Mouse (Mus musculus): Measurements from ENCODE around the gene Wars. TPM values are rescaled to one million over a fixed set of nuclear protein-coding genes. Genes with fewer than 3 reads are reported as not detected.

Wars gene
- polyA plus RNA-seq, 1 experiment = 107 TPM

DNA sequence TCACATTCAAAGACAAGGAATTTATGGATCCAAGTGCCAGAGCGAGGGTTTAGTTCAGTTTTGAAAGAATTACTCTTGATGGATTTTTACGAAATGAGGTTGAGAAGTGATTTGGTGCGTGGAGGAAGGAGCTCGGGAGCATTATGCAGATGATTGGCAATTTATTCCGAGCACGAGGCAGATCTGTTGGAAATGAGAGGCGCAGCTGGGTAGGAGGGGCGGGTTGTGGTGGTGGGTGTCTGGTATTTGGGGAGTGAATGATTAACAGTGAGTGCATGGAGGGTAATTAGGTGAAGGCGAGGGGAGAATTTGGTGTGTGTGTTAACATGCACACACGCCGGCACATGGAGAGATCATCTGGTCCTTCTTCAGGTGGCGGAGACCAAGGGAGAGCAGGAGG lies 12.4 kb upstream of the Wars start:
- TF ChIP-seq CTCF (IDR thresholded peaks at IDR 0.05; ENCODE audit: borderline replicate concordance, extremely low read depth, insufficient read depth, insufficient read length) = no peak
- TF ChIP-seq POLR2A (IDR thresholded peaks at IDR 0.05; ENCODE audit: borderline replicate concordance, extremely low read depth, insufficient read depth, insufficient read length, poor library complexity, severe bottlenecking) = no peak
- peak; percentile 82 for DNase-seq (ENCODE audit: low read depth)

DNA sequence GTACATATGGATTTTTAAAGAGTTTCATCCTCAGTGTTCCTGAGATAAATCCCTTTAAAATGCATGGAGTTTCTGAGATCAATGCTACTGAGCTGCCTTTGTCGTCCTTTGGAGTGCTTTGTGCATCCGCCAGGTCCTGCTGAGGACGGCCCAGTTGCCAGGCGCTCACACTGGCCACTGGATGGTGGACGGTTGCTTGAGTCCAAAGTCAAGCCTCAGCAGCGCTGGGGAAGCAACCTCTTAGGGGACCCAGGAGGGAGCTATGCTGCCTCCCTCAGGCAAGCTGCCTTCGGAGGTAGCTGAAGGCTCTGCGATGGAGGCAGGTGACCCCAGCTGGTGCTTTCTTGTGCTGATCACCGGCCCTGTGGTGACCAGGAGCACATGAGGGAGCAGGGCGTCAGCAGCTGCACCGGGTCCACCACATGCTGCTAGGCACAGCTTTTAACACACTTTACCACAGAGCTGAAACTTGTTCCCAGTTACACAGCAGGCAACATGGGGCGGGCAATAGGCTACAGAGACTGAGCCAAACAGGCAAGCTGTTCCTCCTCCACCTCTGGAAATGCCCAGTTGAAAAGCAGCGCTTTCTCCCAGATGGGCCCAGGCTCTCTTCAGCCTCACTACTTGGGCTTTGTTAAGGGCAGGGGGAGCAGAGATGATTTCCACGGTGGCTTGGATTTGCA lies 11.8 kb upstream of the Wars start:
- peak; percentile 65 for DNase-seq (ENCODE audit: low read depth)
- TF ChIP-seq CTCF (IDR thresholded peaks at IDR 0.05; ENCODE audit: borderline replicate concordance, extremely low read depth, insufficient read depth, insufficient read length) (no peak), POLR2A (IDR thresholded peaks at IDR 0.05; ENCODE audit: borderline replicate concordance, extremely low read depth, insufficient read depth, insufficient read length, poor library complexity, severe bottlenecking) (no peak)

DNA sequence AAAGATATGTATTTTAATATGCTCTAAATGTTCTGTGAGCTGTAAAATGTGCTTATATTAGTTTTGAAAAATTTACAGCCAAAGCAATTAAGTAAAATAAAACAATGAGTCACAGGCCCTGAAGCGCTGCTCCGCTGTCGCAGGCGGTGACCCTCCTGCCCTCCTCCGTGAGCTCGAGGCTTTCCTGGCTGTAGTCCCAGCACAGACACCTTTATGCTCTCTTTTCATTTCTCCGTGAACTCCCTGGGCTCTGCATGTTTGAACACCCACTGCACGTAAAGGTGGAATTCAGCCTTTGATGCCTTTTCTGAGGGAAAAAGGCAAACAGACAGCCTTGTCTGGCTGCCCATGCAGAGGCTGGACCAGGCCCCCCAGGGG lies 10.3 kb upstream of the Wars start:
- no peak for DNase-seq (ENCODE audit: low read depth)
- TF ChIP-seq POLR2A (IDR thresholded peaks at IDR 0.05; ENCODE audit: borderline replicate concordance, extremely low read depth, insufficient read depth, insufficient read length, poor library complexity, severe bottlenecking) (no peak), CTCF (IDR thresholded peaks at IDR 0.05; ENCODE audit: borderline replicate concordance, extremely low read depth, insufficient read depth, insufficient read length) (no peak)

DNA sequence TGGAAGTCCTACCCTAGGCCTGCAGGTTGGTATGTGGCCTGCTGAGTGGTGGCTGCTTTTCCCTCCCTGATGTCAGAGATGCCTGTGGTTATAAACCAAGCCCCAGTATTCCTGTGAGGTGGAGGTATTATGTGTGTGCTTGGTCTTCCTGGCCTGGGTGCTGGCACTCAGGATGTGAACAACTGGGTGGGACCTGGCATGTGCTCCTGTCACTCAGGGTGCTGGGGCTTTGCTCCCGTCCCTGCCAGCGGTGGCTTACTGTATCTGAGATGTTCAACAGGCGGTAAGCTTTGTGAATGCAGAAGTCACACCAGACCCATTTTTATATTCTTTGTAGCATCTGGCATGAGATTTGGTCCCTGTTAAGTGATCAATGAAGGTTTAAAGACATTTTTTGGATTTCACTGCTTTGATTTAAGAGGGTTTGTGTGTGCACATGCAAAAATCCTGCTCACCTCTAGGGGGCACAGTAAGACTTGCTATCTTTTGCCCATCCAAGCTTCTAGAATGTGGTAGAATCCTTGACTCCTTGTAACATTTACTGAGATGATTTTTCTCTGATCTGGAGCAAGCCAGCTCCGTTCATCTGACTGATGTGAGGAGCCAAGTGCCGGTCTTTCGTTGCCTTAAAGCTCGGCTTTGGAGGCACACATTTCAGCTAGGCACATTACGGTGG lies 9.8 kb upstream of the Wars start:
- DNase-seq (ENCODE audit: low read depth) = peak; percentile 94
- TF ChIP-seq CTCF (IDR thresholded peaks at IDR 0.05; ENCODE audit: borderline replicate concordance, extremely low read depth, insufficient read depth, insufficient read length) (peak; percentile 70), POLR2A (IDR thresholded peaks at IDR 0.05; ENCODE audit: borderline replicate concordance, extremely low read depth, insufficient read depth, insufficient read length, poor library complexity, severe bottlenecking) (no peak)

DNA sequence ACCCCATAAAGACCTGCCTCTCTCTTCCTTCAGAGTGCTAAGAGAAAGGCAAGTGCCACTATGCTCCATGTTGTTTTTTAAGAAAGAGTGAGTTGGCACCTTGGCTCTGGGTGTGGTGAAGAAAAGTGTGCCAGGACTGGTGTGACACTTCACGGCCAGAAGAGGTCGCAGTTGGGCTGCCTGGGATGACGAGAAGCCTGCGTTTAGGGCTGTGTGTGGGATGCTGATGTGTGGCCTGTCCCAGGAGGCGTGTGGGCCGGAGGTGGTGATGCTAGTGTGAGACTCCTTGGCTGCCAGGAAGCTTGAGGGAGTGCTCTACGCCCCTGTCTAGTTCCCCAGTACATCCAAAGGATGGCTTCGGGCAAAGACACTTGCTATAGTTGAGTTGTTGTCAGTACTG lies 9.0 kb upstream of the Wars start:
- DNase-seq (ENCODE audit: low read depth) = peak; percentile 73
- TF ChIP-seq CTCF (IDR thresholded peaks at IDR 0.05; ENCODE audit: borderline replicate concordance, extremely low read depth, insufficient read depth, insufficient read length) (peak; percentile 92), POLR2A (IDR thresholded peaks at IDR 0.05; ENCODE audit: borderline replicate concordance, extremely low read depth, insufficient read depth, insufficient read length, poor library complexity, severe bottlenecking) (no peak)

DNA sequence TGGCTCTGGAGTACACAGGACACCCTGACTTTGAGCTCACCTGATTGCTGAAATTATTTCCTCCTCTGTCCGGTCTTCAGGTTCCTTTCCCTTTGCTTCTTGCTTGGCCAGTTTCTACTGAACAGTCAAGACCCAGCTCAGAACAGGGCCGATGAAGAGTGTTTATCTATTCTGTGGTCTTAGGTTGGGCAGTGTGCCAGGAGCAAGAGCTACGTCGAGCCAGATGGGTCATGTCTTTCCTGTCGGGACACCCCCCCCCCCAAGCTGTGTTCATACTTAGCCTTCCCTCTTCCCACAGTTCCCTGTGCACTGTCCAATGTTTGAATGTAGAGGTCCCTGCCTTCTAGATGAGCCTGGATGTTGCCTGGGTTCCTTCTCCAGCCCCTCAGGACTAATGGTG lies 7.4 kb upstream of the Wars start:
- DNase-seq (ENCODE audit: low read depth) = no peak
- no peak for TF ChIP-seq POLR2A (IDR thresholded peaks at IDR 0.05; ENCODE audit: borderline replicate concordance, extremely low read depth, insufficient read depth, insufficient read length, poor library complexity, severe bottlenecking)
- no peak for TF ChIP-seq CTCF (IDR thresholded peaks at IDR 0.05; ENCODE audit: borderline replicate concordance, extremely low read depth, insufficient read depth, insufficient read length)

DNA sequence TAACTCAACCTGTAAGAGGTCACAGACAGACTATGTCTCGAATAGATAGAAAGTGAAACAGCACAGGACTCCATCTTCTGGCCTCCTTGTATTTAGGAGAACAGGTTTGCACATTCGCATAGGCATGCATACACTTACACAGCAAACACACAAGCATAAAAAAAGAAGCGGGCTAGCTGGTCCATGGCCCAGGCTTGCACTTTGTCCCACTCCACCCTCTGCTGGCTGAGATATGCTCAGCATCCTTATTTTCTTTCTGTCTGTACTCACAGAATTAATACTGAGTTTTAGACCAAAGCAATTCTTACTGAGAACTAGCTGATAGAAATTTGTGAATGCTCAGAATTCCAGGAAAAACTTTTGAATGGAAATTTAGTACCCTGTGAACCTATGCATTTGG lies 2.0 kb upstream of the Wars start:
- TF ChIP-seq CTCF (IDR thresholded peaks at IDR 0.05; ENCODE audit: borderline replicate concordance, extremely low read depth, insufficient read depth, insufficient read length) (peak; percentile 33; the same call in 1 of the 2 replicates), POLR2A (IDR thresholded peaks at IDR 0.05; ENCODE audit: borderline replicate concordance, extremely low read depth, insufficient read depth, insufficient read length, poor library complexity, severe bottlenecking) (no peak)
- DNase-seq (ENCODE audit: low read depth) = peak; percentile 8

DNA sequence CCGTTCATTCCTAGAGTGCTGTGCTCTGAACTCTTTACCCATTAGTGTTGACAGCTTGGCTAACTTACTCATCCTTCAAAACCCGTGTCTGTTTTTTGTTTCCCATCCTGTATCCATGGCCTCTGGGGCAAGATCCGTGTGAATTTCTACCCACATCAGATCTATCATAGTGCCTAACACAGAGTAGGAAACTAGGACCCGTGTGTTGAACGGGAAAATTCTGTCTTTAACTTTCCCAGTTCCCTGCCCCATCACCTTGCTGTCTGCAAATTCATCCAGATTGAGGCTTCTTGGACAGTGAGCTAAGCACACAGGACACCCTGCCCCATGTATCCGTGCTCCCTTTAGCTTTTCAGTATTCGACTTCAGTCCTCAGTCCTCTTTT lies 450 bp upstream of the Wars start:
- DNase-seq (ENCODE audit: low read depth) = no peak

DNA sequence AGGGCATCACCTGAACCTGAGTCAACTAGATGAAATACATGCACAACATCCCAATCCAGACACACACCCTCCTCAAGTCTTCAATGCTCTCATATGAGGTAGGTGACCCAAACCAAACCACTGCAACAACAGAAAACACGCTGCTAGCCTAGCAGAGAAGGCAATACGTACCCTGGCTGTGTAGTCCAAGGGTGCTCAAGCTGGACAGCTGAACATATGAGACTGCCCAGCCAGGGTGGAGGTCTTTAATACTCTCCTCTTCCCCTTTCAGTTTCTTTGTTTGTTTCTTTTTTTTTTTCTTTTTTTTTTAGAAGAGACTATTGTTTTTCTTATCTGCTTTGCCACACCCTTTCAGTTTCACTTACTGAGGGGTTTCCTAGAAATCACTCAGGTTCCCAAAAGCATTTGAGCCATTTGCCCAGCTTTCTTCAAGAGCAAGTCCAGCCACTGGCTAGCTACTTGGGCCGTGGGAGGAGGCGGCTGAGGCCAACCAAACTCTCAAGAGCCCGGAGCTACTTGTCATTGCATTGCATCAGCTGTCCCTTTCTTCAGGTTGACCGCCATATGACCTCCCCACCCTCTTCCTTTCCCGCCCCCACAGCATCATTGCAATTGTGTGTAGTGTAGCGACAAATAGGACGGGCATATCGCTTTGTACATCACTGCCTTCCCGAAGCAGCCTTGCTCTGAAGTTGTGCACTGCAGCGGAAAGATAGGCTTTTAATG lies 822 bp downstream of the Wars start, which contains the start of gene Wdr25:
Gene Wdr25, plus strand, starts transcription at position 643 of the 726 bp plus-strand sequence.
- DNase-seq (ENCODE audit: low read depth) = no peak
- no peak for TF ChIP-seq CTCF (IDR thresholded peaks at IDR 0.05; ENCODE audit: borderline replicate concordance, extremely low read depth, insufficient read depth, insufficient read length)
- no peak for TF ChIP-seq POLR2A (IDR thresholded peaks at IDR 0.05; ENCODE audit: borderline replicate concordance, extremely low read depth, insufficient read depth, insufficient read length, poor library complexity, severe bottlenecking)

More for the DNA sequence above, 450 bp upstream of the Wars start:
- no peak for TF ChIP-seq CTCF (IDR thresholded peaks at IDR 0.05; ENCODE audit: borderline replicate concordance, extremely low read depth, insufficient read depth, insufficient read length)
- TF ChIP-seq POLR2A (IDR thresholded peaks at IDR 0.05; ENCODE audit: borderline replicate concordance, extremely low read depth, insufficient read depth, insufficient read length, poor library complexity, severe bottlenecking) = no peak

DNA sequence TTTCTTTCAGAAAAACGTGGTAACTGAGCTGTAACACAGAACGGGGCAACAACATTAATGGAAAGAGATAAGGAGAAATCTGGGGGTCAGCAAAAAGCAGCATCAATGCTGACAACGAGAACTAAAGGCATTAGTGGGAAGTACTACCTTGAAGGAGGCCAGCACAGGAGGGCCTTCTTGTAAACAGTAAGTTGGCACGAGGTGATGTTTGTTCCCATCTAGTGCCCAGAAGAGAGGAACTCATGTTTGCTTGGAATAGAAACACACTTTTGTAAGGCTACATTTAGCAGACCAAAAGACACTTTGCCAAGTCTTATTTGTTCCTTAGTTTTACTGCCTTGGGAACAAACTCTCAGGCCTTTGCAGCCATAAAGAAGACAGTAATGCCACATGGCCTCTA lies 5.3 kb downstream of the Wars start:
- no peak for DNase-seq (ENCODE audit: low read depth)
- TF ChIP-seq CTCF (IDR thresholded peaks at IDR 0.05; ENCODE audit: borderline replicate concordance, extremely low read depth, insufficient read depth, insufficient read length) (no peak), POLR2A (IDR thresholded peaks at IDR 0.05; ENCODE audit: borderline replicate concordance, extremely low read depth, insufficient read depth, insufficient read length, poor library complexity, severe bottlenecking) (no peak)

DNA sequence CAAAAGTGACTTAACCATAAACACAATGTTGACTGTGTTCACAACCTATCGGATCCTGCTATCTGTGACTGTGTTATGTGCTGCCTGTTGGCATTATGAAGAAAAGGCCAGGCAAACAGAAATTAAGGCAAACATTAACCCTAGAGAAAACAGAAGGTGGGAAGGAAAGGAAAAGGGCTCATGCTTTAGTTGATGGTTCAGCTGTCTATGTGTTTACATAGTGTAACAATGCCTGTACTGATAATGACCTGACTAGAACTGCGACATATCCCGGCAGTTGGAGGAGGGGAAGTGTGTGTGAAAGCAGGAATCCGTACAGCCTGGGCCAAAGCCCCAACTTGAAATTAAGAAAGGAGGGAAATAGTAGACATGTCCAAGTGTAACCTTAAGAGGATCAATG lies 6.9 kb downstream of the Wars start:
- TF ChIP-seq POLR2A (IDR thresholded peaks at IDR 0.05; ENCODE audit: borderline replicate concordance, extremely low read depth, insufficient read depth, insufficient read length, poor library complexity, severe bottlenecking) (no peak), CTCF (IDR thresholded peaks at IDR 0.05; ENCODE audit: borderline replicate concordance, extremely low read depth, insufficient read depth, insufficient read length) (no peak)
- DNase-seq (ENCODE audit: low read depth) = no peak

Data from brain, embryonic 14.5 days (tissue).